Mouse (Mus musculus): ENCODE measurements around the gene Tapt1. TPM values are rescaled to one million over a fixed set of nuclear protein-coding genes. Genes with fewer than 3 reads are reported as not detected.

Tapt1 gene
- polyA plus RNA-seq, 1 experiment from 2014 or later: 31.0 TPM

DNA sequence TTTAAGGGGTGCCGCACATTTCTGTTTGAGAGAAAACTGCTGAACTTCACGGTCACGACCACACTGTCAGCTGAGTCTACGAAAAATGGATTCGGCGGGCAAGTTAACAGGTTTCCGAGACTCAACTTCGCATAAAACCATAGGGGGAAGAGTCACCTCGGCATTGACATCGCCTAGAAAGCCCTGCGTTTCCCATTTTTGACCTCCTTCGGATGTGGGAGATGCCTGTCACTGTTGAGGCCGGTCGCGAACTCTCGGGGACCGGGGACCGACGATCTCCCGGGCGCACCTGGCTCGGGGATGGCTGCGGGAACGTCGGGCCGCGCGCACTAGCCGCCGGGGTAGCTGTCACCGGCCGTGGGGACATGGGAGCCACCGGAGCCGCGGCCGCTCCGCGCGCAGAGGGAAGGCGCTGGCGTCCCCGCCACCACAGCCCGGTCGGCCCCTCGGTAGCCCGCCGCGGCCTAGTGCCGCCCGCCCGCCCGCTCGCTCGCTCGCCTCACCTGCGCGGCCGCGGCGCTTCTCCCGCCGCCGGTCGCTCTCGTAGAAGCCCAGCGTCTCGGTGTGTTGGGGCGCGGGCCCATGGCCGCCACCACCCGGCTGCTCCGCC lies 410 bp downstream of the Tapt1 start:
- Histone ChIP-seq H3K4me1 (replicated peaks; ENCODE audit: control insufficient read depth, insufficient read depth, low read length) (peaks cover 6% of the 10 kb centered on the region; the same call in 1 of the 2 replicates), H3K4me2 (ENCODE audit: low read depth, low read length, severe bottlenecking) (peak overlapping the region; percentile 71), H3K9me3 (ENCODE audit: control insufficient read depth, low read length) (no peaks in the 10 kb centered on the region), H3K4me3 (ENCODE audit: low read depth, low read length) (peak overlapping the region; percentile 84), H3K9ac (ENCODE audit: low read length) (peak overlapping the region; percentile 95), H3K36me3 (ENCODE audit: control insufficient read depth, insufficient read depth, low read length) (no peaks in the 10 kb centered on the region), H3K27me3 (ENCODE audit: control insufficient read depth, insufficient read depth, low read length) (no peaks in the 10 kb centered on the region), H3K27ac (ENCODE audit: low read depth, low read length) (peak overlapping the region; percentile 72)
- WGBS: under 1% methylated on average over 68 of the region's 72 CpGs
- DNase-seq (ENCODE audit: low spot score) (no peak), ATAC-seq (replicated peaks; ENCODE audit: low FRiP score) (no peak; the same call in 1 of the 2 replicates)

DNA sequence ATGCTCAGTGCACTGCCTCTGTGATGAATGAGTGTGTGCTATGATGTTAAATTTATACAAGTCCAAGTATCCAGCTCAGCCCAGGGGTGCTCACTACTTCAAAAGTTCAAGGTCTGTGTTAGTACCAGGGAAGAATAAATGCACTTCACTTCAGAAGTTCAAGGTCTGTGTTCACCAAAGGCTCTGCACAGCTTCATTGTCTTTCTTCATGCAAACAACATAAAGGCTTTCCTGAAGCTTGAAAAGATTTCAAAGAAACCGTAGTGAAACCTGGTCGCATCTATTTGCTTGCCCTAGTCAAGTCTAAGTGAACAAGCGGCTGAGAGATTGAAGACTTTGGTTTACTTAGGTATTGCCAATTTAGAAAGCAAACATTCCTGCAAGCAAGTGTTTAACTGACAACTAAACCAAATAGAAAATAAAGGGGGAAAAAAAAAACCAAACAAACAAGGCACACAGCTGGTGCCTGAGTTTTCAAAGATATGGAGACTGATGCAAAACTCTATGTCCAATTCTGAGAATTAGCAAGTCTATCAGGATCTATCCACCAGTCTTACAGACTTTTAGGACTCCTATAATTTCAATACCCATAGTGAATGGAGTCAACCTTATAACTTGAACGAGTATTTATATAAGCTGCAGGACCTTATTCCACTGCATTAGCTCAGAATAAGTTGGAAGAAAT lies 1.4 kb downstream of the Tapt1 start:
- Histone ChIP-seq H3K4me1 (replicated peaks; ENCODE audit: control insufficient read depth, insufficient read depth, low read length) (peaks cover 6% of the 10 kb centered on the region; the same call in 1 of the 2 replicates), H3K27me3 (ENCODE audit: control insufficient read depth, insufficient read depth, low read length) (no peaks in the 10 kb centered on the region), H3K36me3 (ENCODE audit: control insufficient read depth, insufficient read depth, low read length) (no peaks in the 10 kb centered on the region), H3K4me3 (ENCODE audit: low read depth, low read length) (peak overlapping the region; percentile 84), H3K27ac (ENCODE audit: low read depth, low read length) (no peak overlapping the region), H3K9me3 (ENCODE audit: control insufficient read depth, low read length) (no peaks in the 10 kb centered on the region), H3K4me2 (ENCODE audit: low read depth, low read length, severe bottlenecking) (peak overlapping the region; percentile 71), H3K9ac (ENCODE audit: low read length) (peak overlapping the region; percentile 95)
- 67% methylated on average over 4 of the region's 4 CpGs for WGBS
- ATAC-seq (replicated peaks; ENCODE audit: low FRiP score): no peak
- no peak for DNase-seq (ENCODE audit: low spot score)

DNA sequence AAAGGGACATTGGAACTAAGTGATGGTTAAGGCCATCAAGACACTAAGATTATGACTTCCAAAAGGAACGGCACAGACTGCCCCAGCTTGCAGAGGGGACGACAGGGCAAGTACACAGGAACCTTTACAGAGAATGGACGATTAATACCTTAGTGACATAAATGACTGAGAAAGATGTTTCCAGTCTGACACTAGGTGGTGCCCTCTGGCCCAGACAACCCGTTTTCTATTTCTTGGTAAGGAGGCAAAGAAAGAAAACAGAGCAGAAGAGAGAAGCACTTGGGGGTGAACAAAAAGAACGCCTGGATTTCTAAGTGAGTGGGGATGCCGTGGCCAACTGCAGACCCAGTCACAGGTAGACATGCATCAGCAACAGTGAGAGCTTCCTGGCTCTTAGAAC lies 2.2 kb downstream of the Tapt1 start:
- 31% methylated on average over 6 of the region's 6 CpGs for WGBS

DNA sequence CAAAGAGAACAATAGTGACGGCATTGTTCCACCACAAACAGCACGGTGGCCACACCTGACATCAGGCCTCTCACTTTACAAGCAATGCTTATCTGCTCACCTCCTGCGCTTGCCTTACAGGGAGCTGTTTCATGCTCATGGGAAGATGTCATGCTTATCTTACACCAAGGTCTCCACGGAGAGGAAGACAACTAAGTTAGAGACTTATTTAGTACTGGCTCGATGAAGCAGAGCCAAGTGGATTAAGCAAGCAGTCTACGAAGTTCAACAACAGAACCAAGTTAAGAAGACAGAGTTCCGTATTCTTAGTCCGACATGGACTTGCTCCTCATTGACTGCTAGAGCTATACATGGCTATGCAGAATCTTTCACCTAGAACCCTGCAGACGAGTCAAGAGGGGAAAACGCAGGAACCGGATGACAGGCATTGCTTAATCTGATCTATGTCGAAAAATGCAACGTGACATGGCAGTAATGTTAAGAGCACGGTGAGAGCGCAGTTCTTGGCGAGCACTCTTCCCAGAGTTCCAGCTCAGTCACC lies 3.0 kb downstream of the Tapt1 start:
- no peak for ATAC-seq (replicated peaks; ENCODE audit: low FRiP score)
- Histone ChIP-seq H3K36me3 (ENCODE audit: control insufficient read depth, insufficient read depth, low read length) (no peaks in the 10 kb centered on the region), H3K27me3 (ENCODE audit: control insufficient read depth, insufficient read depth, low read length) (no peaks in the 10 kb centered on the region), H3K27ac (ENCODE audit: low read depth, low read length) (no peak overlapping the region), H3K9me3 (ENCODE audit: control insufficient read depth, low read length) (no peaks in the 10 kb centered on the region), H3K9ac (ENCODE audit: low read length) (no peak overlapping the region), H3K4me1 (replicated peaks; ENCODE audit: control insufficient read depth, insufficient read depth, low read length) (peaks cover 4% of the 10 kb centered on the region; the same call in 1 of the 2 replicates), H3K4me3 (ENCODE audit: low read depth, low read length) (no peak overlapping the region), H3K4me2 (ENCODE audit: low read depth, low read length, severe bottlenecking) (no peak overlapping the region)
- 93% methylated on average over 16 of the region's 16 CpGs for WGBS
- no peak for DNase-seq (ENCODE audit: low spot score)

More for the DNA sequence above, 2.2 kb downstream of the Tapt1 start:
- DNase-seq (ENCODE audit: low spot score) (no peak), ATAC-seq (replicated peaks; ENCODE audit: low FRiP score) (no peak)
- H3K27me3 ChIP-seq (ENCODE audit: control insufficient read depth, insufficient read depth, low read length): no peaks in the 10 kb centered on the region
- H3K4me3 ChIP-seq (ENCODE audit: low read depth, low read length): no peak overlapping the region
- H3K9me3 ChIP-seq (ENCODE audit: control insufficient read depth, low read length): no peaks in the 10 kb centered on the region
- H3K9ac ChIP-seq (ENCODE audit: low read length): 0 out of 2 replicates have a peak overlapping the region, but pooled peaks have one; percentile 6
- peaks cover 6% of the 10 kb centered on the region; the same call in 1 of the 2 replicates for H3K4me1 ChIP-seq (replicated peaks; ENCODE audit: control insufficient read depth, insufficient read depth, low read length)
- no peaks in the 10 kb centered on the region for H3K36me3 ChIP-seq (ENCODE audit: control insufficient read depth, insufficient read depth, low read length)
- 0 out of 2 replicates have a peak overlapping the region, but pooled peaks have one; percentile 71 for H3K4me2 ChIP-seq (ENCODE audit: low read depth, low read length, severe bottlenecking)
- H3K27ac ChIP-seq (ENCODE audit: low read depth, low read length): no peak overlapping the region

DNA sequence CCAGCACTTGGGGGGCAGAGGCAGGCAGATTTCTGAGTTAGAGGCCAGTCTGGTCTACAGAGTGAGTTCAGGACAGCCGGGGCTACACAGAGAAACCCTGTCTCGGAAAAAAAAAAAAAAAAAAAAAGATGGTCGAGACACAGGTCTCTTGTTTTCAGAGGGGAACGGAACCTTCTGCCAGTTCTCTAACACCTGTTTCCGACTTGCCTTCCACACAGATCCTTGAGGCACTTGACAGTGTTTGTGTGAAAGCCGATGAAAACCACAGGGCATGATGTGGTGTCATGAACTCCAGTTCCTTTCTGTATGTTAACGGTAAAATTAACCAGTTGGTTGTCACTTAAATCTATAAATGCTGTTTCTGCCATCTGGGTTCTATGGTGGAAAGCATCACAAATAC lies 6.0 kb downstream of the Tapt1 start:
- DNase-seq (ENCODE audit: low spot score) (no peak), ATAC-seq (replicated peaks; ENCODE audit: low FRiP score) (no peak)
- Histone ChIP-seq H3K9ac (ENCODE audit: low read length) (no peak overlapping the region), H3K9me3 (ENCODE audit: control insufficient read depth, low read length) (no peaks in the 10 kb centered on the region), H3K36me3 (ENCODE audit: control insufficient read depth, insufficient read depth, low read length) (no peaks in the 10 kb centered on the region), H3K4me1 (replicated peaks; ENCODE audit: control insufficient read depth, insufficient read depth, low read length) (peaks cover 3% of the 10 kb centered on the region; the same call in 1 of the 2 replicates), H3K4me3 (ENCODE audit: low read depth, low read length) (no peak overlapping the region), H3K4me2 (ENCODE audit: low read depth, low read length, severe bottlenecking) (no peak overlapping the region), H3K27me3 (ENCODE audit: control insufficient read depth, insufficient read depth, low read length) (no peaks in the 10 kb centered on the region), H3K27ac (ENCODE audit: low read depth, low read length) (no peak overlapping the region)
- 81% methylated on average over 7 of the region's 7 CpGs for WGBS

DNA sequence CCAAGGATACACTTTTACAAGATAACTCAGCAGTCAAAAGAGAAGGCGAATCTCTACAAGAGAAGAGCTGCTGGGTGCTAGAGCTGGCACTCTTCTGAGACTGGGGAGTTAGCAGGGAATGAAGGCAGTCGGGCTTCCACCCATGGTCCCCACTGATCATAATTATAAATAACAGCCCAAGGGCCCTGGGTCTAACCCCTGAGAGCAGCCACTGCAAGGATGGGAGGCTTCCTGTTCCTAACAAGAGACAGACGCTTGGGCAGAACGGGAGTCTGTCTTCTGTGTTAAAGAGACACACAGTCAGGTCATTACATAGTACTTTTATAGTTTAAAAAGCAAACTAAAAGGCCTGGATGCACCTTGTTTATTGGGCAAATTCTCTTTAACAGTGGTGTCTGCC lies 6.6 kb downstream of the Tapt1 start:
- no peak overlapping the region for H3K9ac ChIP-seq (ENCODE audit: low read length)
- WGBS: 76% methylated on average over 4 of the region's 4 CpGs
- H3K36me3 ChIP-seq (ENCODE audit: control insufficient read depth, insufficient read depth, low read length): no peaks in the 10 kb centered on the region
- no peak overlapping the region for H3K4me3 ChIP-seq (ENCODE audit: low read depth, low read length)
- no peak for DNase-seq (ENCODE audit: low spot score)
- no peaks in the 10 kb centered on the region; the same call in 1 of the 2 replicates for H3K4me1 ChIP-seq (replicated peaks; ENCODE audit: control insufficient read depth, insufficient read depth, low read length)
- no peaks in the 10 kb centered on the region for H3K27me3 ChIP-seq (ENCODE audit: control insufficient read depth, insufficient read depth, low read length)
- no peaks in the 10 kb centered on the region for H3K9me3 ChIP-seq (ENCODE audit: control insufficient read depth, low read length)
- no peak overlapping the region for H3K4me2 ChIP-seq (ENCODE audit: low read depth, low read length, severe bottlenecking)
- no peak overlapping the region for H3K27ac ChIP-seq (ENCODE audit: low read depth, low read length)
- ATAC-seq (replicated peaks; ENCODE audit: low FRiP score): no peak

DNA sequence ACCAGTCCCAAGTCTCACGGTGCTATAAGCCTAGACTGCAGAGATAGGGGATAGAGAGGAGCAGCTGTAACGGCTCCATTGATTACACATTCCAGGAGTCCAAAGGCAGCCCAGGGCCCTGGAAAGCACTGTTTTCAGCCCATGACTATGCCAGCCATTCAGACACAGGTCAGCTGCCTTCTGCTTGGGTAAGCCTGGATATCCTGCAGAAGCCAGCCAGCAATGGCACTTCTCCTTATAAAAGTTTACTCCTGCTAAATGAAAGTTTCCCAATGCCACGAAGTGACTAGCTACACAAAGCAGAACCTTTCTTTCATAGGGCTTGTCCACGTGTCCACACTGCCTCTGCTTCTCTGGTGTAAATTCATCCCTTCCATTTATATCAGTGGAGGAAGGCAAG lies 7.9 kb downstream of the Tapt1 start:
- H3K9me3 ChIP-seq (ENCODE audit: control insufficient read depth, low read length): no peaks in the 10 kb centered on the region
- no peaks in the 10 kb centered on the region for H3K36me3 ChIP-seq (ENCODE audit: control insufficient read depth, insufficient read depth, low read length)
- no peak overlapping the region for H3K9ac ChIP-seq (ENCODE audit: low read length)
- H3K4me1 ChIP-seq (replicated peaks; ENCODE audit: control insufficient read depth, insufficient read depth, low read length): no peaks in the 10 kb centered on the region
- no peak for ATAC-seq (replicated peaks; ENCODE audit: low FRiP score)
- H3K4me2 ChIP-seq (ENCODE audit: low read depth, low read length, severe bottlenecking): no peak overlapping the region
- 77% methylated on average over 4 of the region's 4 CpGs for WGBS
- H3K27ac ChIP-seq (ENCODE audit: low read depth, low read length): no peak overlapping the region
- no peak for DNase-seq (ENCODE audit: low spot score)
- H3K4me3 ChIP-seq (ENCODE audit: low read depth, low read length): no peak overlapping the region
- no peaks in the 10 kb centered on the region for H3K27me3 ChIP-seq (ENCODE audit: control insufficient read depth, insufficient read depth, low read length)

DNA sequence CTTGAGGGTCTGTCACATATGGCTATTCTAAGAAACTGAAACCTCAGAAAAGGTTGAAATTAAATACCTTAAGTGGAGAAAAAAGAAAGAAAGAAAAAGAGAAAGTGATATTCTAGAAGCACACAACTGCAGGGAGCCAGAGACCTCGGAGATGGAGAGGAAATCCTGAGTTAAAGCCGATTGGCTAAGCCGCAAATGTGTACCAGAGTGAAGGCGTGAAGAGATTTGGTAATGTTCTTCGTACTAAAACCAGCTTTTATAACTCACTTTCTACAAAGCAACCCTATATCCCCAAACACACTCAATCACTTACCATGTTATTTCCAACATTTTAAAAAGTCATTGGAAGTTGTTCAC lies 8.8 kb downstream of the Tapt1 start:
- Histone ChIP-seq H3K36me3 (ENCODE audit: control insufficient read depth, insufficient read depth, low read length) (no peaks in the 10 kb centered on the region), H3K4me1 (replicated peaks; ENCODE audit: control insufficient read depth, insufficient read depth, low read length) (no peaks in the 10 kb centered on the region), H3K27ac (ENCODE audit: low read depth, low read length) (no peak overlapping the region), H3K4me3 (ENCODE audit: low read depth, low read length) (no peak overlapping the region), H3K27me3 (ENCODE audit: control insufficient read depth, insufficient read depth, low read length) (no peaks in the 10 kb centered on the region), H3K9ac (ENCODE audit: low read length) (no peak overlapping the region), H3K9me3 (ENCODE audit: control insufficient read depth, low read length) (no peaks in the 10 kb centered on the region), H3K4me2 (ENCODE audit: low read depth, low read length, severe bottlenecking) (no peak overlapping the region)
- ATAC-seq (replicated peaks; ENCODE audit: low FRiP score) (no peak), DNase-seq (ENCODE audit: low spot score) (no peak)
- 83% methylated on average over 5 of the region's 5 CpGs for WGBS
